Mouse (Mus musculus) MEL (cell line): ENCODE data around the gene Gjc3. TPM values are rescaled to one million over a fixed set of nuclear protein-coding genes. Genes with fewer than 3 reads are reported as not detected.

Experiments
- DNase-seq: peaks from one replicate; pipeline ENCODE4 v3.0.0; 2011; ENCODE audit warnings: low read depth, low spot score
- H3K27ac ChIP-seq: 2 replicates; pipeline ENCODE4 v1.5.1; 2012; ENCODE audit warnings: low read depth, mild to moderate bottlenecking, control low read depth, low read length, moderate library complexity; ENCODE audit not compliant: control insufficient read depth
- H3K27me3 ChIP-seq, 2 experiments: fragments of 150-350 bp in 1 of 2; sonication (generic) in 1 of 2; 2 replicates each; pipeline ENCODE4 v1.6.1; 2012; ENCODE audit warnings: low read length in 2 of 2, mild to moderate bottlenecking in 2 of 2, improper control_type of control experiment in 1 of 2, moderate library complexity in 1 of 2; ENCODE audit not compliant: insufficient read depth in 2 of 2, control insufficient read depth in 1 of 2
- H3K36me3 ChIP-seq, 2 experiments: 2 replicates each; pipeline ENCODE4 v1.6.1; 2012 to 2014; ENCODE audit warnings: low read length in 2 of 2, improper control_type of control experiment in 1 of 2, inconsistent platforms in 1 of 2, mild to moderate bottlenecking in 1 of 2; ENCODE audit not compliant: insufficient read depth in 2 of 2, control insufficient read depth in 1 of 2
- H3K4me1 ChIP-seq, 2 experiments: fragments of 150-350 bp in 1 of 2; sonication (generic) in 1 of 2; 2 replicates each; pipeline ENCODE4 v1.6.1; 2012; ENCODE audit warnings: low read length in 2 of 2, improper control_type of control experiment in 1 of 2, mild to moderate bottlenecking in 1 of 2; ENCODE audit not compliant: insufficient read depth in 2 of 2, control insufficient read depth in 1 of 2
- H3K4me3 ChIP-seq, 2 experiments: fragments of 150-350 bp in 1 of 2; sonication (generic) in 1 of 2; 2 replicates each; pipeline ENCODE4 v1.5.1; 2012; ENCODE audit warnings: low read depth in 2 of 2, low read length in 2 of 2, mild to moderate bottlenecking in 2 of 2, moderate library complexity in 2 of 2, control low read depth in 1 of 2, improper control_type of control experiment in 1 of 2; ENCODE audit not compliant: control insufficient read depth in 1 of 2, insufficient read depth in 1 of 2
- H3K79me2 ChIP-seq: 2 replicates; pipeline ENCODE4 v1.6.1; 2012; ENCODE audit warnings: mild to moderate bottlenecking, low read length, moderate library complexity; ENCODE audit not compliant: control insufficient read depth, poor library complexity, insufficient read depth
- H3K9ac ChIP-seq: 2 replicates; pipeline ENCODE4 v1.6.1; 2012; ENCODE audit warnings: low read depth, mild to moderate bottlenecking, control low read depth, low read length, moderate library complexity; ENCODE audit not compliant: control insufficient read depth, poor library complexity, severe bottlenecking
- H3K9me3 ChIP-seq: fragments of 150-350 bp; sonication (generic); replicated peaks from 2 replicates; pipeline ENCODE4 v1.6.1; 2012; ENCODE audit warnings: mild to moderate bottlenecking, low read length, improper control_type of control experiment, moderate library complexity; ENCODE audit not compliant: insufficient read depth
- BHLHE40 ChIP-seq: IDR thresholded peaks from 2 replicates; pipeline ENCODE4 v1.6.1; 2012; ENCODE audit warnings: low read depth, mild to moderate bottlenecking, inconsistent platforms, low read length, improper control_type of control experiment, borderline replicate concordance
- ETS1 ChIP-seq: IDR thresholded peaks from 2 replicates; pipeline ENCODE4 v1.6.1; 2012; ENCODE audit warnings: low read depth, mild to moderate bottlenecking, inconsistent platforms, low read length, improper control_type of control experiment, moderate library complexity
- KAT2A ChIP-seq: conservative IDR thresholded peaks from 2 replicates; pipeline ENCODE4 v1.6.1; 2012; ENCODE audit warnings: low read depth, low read length, improper control_type of control experiment, inconsistent platforms
- MAFK ChIP-seq: IDR thresholded peaks from 2 replicates; pipeline ENCODE4 v1.6.1; 2011; ENCODE audit warnings: low read depth, mild to moderate bottlenecking, low read length, improper control_type of control experiment, borderline replicate concordance
- MAZ ChIP-seq: IDR thresholded peaks from 2 replicates; pipeline ENCODE4 v1.6.1; 2012; ENCODE audit warnings: low read depth, mild to moderate bottlenecking, inconsistent platforms, low read length, improper control_type of control experiment
- MEF2A ChIP-seq: IDR thresholded peaks from 2 replicates; pipeline ENCODE4 v1.6.1; 2014; ENCODE audit warnings: low read depth, mild to moderate bottlenecking, inconsistent platforms, low read length, improper control_type of control experiment; ENCODE audit not compliant: poor library complexity, insufficient replicate concordance, severe bottlenecking; ENCODE audit errors: extremely low read depth
- MXI1 ChIP-seq: IDR thresholded peaks from 2 replicates; pipeline ENCODE4 v1.6.1; 2011; ENCODE audit warnings: mild to moderate bottlenecking, low read depth, low read length, improper control_type of control experiment
- NRF1 ChIP-seq: IDR thresholded peaks from 2 replicates; pipeline ENCODE4 v1.6.1; 2014; ENCODE audit warnings: low read depth, mild to moderate bottlenecking, inconsistent platforms, low read length, improper control_type of control experiment, moderate library complexity; ENCODE audit not compliant: poor library complexity, insufficient read depth, severe bottlenecking
- POLR2AphosphoS2 ChIP-seq: IDR thresholded peaks from 2 replicates; pipeline ENCODE4 v1.6.1; 2011; ENCODE audit warnings: low read length, improper control_type of control experiment
- RAD21 ChIP-seq: IDR thresholded peaks from 2 replicates; pipeline ENCODE4 v1.6.1; 2011; ENCODE audit warnings: mild to moderate bottlenecking, low read depth, low read length, improper control_type of control experiment
- RCOR1 ChIP-seq: IDR thresholded peaks from 2 replicates; pipeline ENCODE4 v1.6.1; 2012; ENCODE audit warnings: low read depth, mild to moderate bottlenecking, inconsistent platforms, low read length, improper control_type of control experiment
- SMC3 ChIP-seq: IDR thresholded peaks from 2 replicates; pipeline ENCODE4 v1.6.1; 2011; ENCODE audit warnings: low read depth, low read length, improper control_type of control experiment
- TCF12 ChIP-seq: IDR thresholded peaks from 2 replicates; pipeline ENCODE4 v1.6.1; 2014; ENCODE audit warnings: low read depth, mild to moderate bottlenecking, inconsistent platforms, low read length, improper control_type of control experiment, moderate library complexity
- USF1 ChIP-seq: IDR thresholded peaks from 2 replicates; pipeline ENCODE4 v1.6.1; 2014; ENCODE audit warnings: low read depth, mild to moderate bottlenecking, inconsistent platforms, low read length, improper control_type of control experiment, moderate library complexity
- USF2 ChIP-seq, 2 experiments: IDR thresholded peaks; 2 replicates each; pipeline ENCODE4 v1.6.1; 2011 to 2012; ENCODE audit warnings: improper control_type of control experiment in 2 of 2, low read length in 2 of 2, borderline replicate concordance in 1 of 2, inconsistent platforms in 1 of 2, low read depth in 1 of 2, mild to moderate bottlenecking in 1 of 2; ENCODE audit not compliant: insufficient read depth in 1 of 2
- ZC3H11A ChIP-seq: IDR thresholded peaks from 2 replicates; pipeline ENCODE4 v1.6.1; 2012; ENCODE audit warnings: low read depth, mild to moderate bottlenecking, inconsistent platforms, low read length, improper control_type of control experiment
- ZNF384 ChIP-seq: IDR thresholded peaks from 2 replicates; pipeline ENCODE4 v1.6.1; 2012; ENCODE audit warnings: low read depth, mild to moderate bottlenecking, inconsistent platforms, low read length, improper control_type of control experiment
- polyA plus RNA-seq, 2 experiments: library from polyadenylated mRNA; stranded (reverse) in 1 of 2; unstranded in 1 of 2; fragments of >175 nt in 1 of 2; fragments of >200 nt in 1 of 2; gene quantifications; 2 replicates each; pipeline versions ENCODE4 v1.2.1 to v1.2.4; 2012; ENCODE audit warnings: low replicate concordance in 2 of 2, low read depth in 1 of 2; ENCODE audit not compliant: insufficient read length in 2 of 2, insufficient read depth in 1 of 2, missing spikeins in 1 of 2
- total RNA-seq: library from RNA; depleted of rRNA; stranded (reverse); fragments of 300-350 nt; gene quantifications from 2 replicates; pipeline ENCODE4 v1.2.3, GENCODE M21; 2012

Gene Gjc3
- total and polyA plus RNA-seq, 3 experiments = not detected

- Histone ChIP-seq H3K4me1 (no peaks in the 10 kb centered on the region), H3K9ac (no peak overlapping the region), H3K9me3 (no peaks in the 10 kb centered on the region), H3K27me3 (peaks cover 3 to 7% of the 10 kb centered on the region in 2 experiments; a peak in 3 of 4 replicates), H3K4me3 (no peak overlapping the region), H3K36me3 (no peaks in the 10 kb centered on the region), H3K27ac (no peak overlapping the region), H3K79me2 (no peaks in the 10 kb centered on the region)
- no peak for DNase-seq
- TF ChIP-seq MAZ (no peak), ZNF384 (no peak), ZC3H11A (no peak), MAFK (no peak), RCOR1 (no peak), MEF2A (no peak), USF2 (IDR thresholded peaks at IDR 0.05; ENCODE audit: borderline replicate concordance in 1 of 2, insufficient read depth in 1 of 2, low read depth in 1 of 2, low read length in 2 of 2) (no peak), NRF1 (no peak), MXI1 (no peak), KAT2A (no peak), TCF12 (no peak), SMC3 (no peak), RAD21 (no peak), POLR2AphosphoS2 (no peak)
Observed at GRCm38 (mm10) chr5:137947303-137947702, 15.6 kb downstream of the Gjc3 start.

- H3K79me2 ChIP-seq = no peaks in the 10 kb centered on the region
- H3K27ac ChIP-seq = no peak overlapping the region
- no peak for DNase-seq
- no peaks in the 10 kb centered on the region for H3K4me1 ChIP-seq
- H3K4me3 ChIP-seq = no peak overlapping the region
- TF ChIP-seq KAT2A (no peak), BHLHE40 (no peak), RAD21 (no peak), USF1 (no peak), MAFK (no peak), USF2 (IDR thresholded peaks at IDR 0.05; ENCODE audit: borderline replicate concordance in 1 of 2, insufficient read depth in 1 of 2, low read depth in 1 of 2, low read length in 2 of 2) (no peak), ETS1 (no peak)
- no peaks in the 10 kb centered on the region for H3K36me3 ChIP-seq
- peaks cover 3 to 9% of the 10 kb centered on the region in 2 experiments; a peak in 3 of 4 replicates for H3K27me3 ChIP-seq
- H3K9ac ChIP-seq = no peak overlapping the region
- no peaks in the 10 kb centered on the region for H3K9me3 ChIP-seq
Observed at GRCm38 (mm10) chr5:137943133-137943532, 19.8 kb downstream of the Gjc3 start.
